Mouse (Mus musculus) frontal cortex, postnatal 25 days (tissue): ENCODE measurements around the gene Wdr37.
"Not testable (repeated sequence)": the region's sequence is repeated elsewhere in the genome, so short reads cannot be mapped to it uniquely, and the experiment has no call there.

Experiments
- DNase-seq, 2 experiments: peaks; one replicate each; pipeline ENCODE4 v3.0.0; 2022; ENCODE audit warnings: low spot score in 2 of 2

Wdr37 gene

GRCm38 (mm10) chr13:8871314-8871962, at the start of gene Wdr37:
Gene Wdr37, minus strand, starts transcription at chr13:8871909.
- DNase-seq = peak in 1 of 2 experiments; percentile 50

GRCm38 (mm10) chr13:8913890-8914289, 42.2 kb upstream of the Wdr37 start:
- not testable (repeated sequence) for DNase-seq

GRCm38 (mm10) chr13:8905986-8906385, 34.3 kb upstream of the Wdr37 start:
- DNase-seq = not testable (repeated sequence)

GRCm38 (mm10) chr13:8888603-8889002, 16.9 kb upstream of the Wdr37 start:
- no peak for DNase-seq

- DNase-seq = no peak
These were observed 14.5 kb upstream of the Wdr37 start for GRCm38 (mm10) chr13:8886185-8886560.

- peak; percentile 96 to 97 for DNase-seq
These were observed 13.9 kb upstream of the Wdr37 start, which contains the start of gene Idi1 for GRCm38 (mm10) chr13:8885445-8886184. Gene Idi1, plus strand, starts transcription at chr13:8885501.

GRCm38 (mm10) chr13:8883870-8884269, 12.2 kb upstream of the Wdr37 start:
- not testable (repeated sequence) for DNase-seq

- no peak for DNase-seq
These were observed 9.9 kb upstream of the Wdr37 start for GRCm38 (mm10) chr13:8881611-8882010.

- DNase-seq = no peak
These were observed 2.1 kb upstream of the Wdr37 start for GRCm38 (mm10) chr13:8873776-8874175.

- peak; percentile 83 for DNase-seq
These were observed 997 bp downstream of the Wdr37 start for GRCm38 (mm10) chr13:8870510-8871313.

- DNase-seq = no peak
These were observed 1.6 kb downstream of the Wdr37 start for GRCm38 (mm10) chr13:8870160-8870509.

GRCm38 (mm10) chr13:8869578-8870157, 2.0 kb downstream of the Wdr37 start:
- DNase-seq = no peak

GRCm38 (mm10) chr13:8866612-8867011, 5.1 kb downstream of the Wdr37 start:
- no peak for DNase-seq

- DNase-seq = no peak
These were observed 6.7 kb downstream of the Wdr37 start for GRCm38 (mm10) chr13:8864990-8865389.

- no peak for DNase-seq
These were observed 10.8 kb downstream of the Wdr37 start for GRCm38 (mm10) chr13:8860861-8861260.

GRCm38 (mm10) chr13:8858453-8858852, 13.3 kb downstream of the Wdr37 start:
- DNase-seq = no peak

GRCm38 (mm10) chr13:8854769-8855168, 16.9 kb downstream of the Wdr37 start:
- DNase-seq = no peak

- no peak for DNase-seq
These were observed 18.3 kb downstream of the Wdr37 start for GRCm38 (mm10) chr13:8853424-8853823.

GRCm38 (mm10) chr13:8849311-8849710, 22.4 kb downstream of the Wdr37 start:
- no peak for DNase-seq

GRCm38 (mm10) chr13:8847702-8848101, 24.0 kb downstream of the Wdr37 start:
- DNase-seq = no peak

- DNase-seq = no peak
These were observed 29.4 kb downstream of the Wdr37 start for GRCm38 (mm10) chr13:8842273-8842672.

GRCm38 (mm10) chr13:8841846-8842245, 29.9 kb downstream of the Wdr37 start:
- DNase-seq = not testable (repeated sequence)
